Mouse (Mus musculus): Measurements from ENCODE around the gene Kdm4a. TPM values are rescaled to one million over a fixed set of nuclear protein-coding genes. Genes with fewer than 3 reads are reported as not detected.
A peak's percentile ranks its signal among the peaks of the same experiment; 100 is the strongest.

Kdm4a gene
- polyA plus RNA-seq, 1 experiment from 2014 or later = 61.5 TPM

DNA sequence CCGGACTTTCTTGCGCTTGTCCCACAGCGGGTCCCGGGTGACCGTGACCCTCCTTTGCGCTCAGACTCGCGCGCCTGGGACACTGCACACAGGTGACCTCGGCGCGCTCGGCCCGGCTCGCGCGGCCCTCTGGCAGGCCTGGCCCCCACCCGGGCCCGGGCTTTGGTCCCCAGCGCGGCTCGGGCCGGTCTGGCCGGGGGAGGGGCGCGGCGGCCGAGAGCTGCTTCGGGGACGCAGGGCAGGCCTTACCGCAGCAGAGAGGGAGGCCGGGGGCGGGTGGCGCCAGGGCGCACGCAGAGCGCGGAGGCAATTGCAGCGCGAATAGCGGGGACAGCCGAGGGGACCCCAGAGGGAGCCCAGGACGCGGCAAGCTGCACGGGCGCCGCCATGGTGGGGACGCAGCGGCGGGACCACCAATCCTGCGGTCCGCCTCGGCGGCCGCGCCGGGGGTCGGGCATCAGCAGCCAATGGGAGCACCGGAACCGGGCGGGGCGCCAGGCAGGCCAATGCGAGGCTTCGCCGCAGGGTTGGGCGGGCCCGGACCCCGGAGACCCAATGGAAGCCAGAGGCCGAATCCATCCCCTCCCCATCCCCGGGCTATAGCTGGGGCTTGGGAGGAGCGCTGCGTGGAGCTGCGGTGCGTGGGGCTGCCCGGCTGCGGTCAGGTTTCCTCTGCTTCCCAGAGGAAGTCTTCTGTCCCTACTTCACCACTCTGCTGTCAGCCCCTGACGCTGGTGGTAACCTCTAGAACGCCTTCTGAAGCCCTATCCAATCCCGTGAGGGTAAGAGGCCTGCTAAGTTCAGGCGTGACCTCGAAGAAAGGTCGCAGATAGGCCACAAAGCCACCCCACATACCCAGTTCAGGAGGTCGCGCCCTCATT lies 45.1 kb downstream of the Kdm4a start, which contains the start of gene St3gal3:
Gene St3gal3, minus strand, starts transcription at position 430 of the 881 bp plus-strand sequence.
- peak; percentile 99 for ATAC-seq
- peak within 1 kb of the TSS; percentile 81 for H3K4me2 ChIP-seq (ENCODE audit: low read length)
- WGBS = under 1% methylated on average over 68 of the region's 84 CpGs
- H3K27me3 ChIP-seq (replicated peaks; ENCODE audit: control insufficient read depth, insufficient read depth, low read length) = no peaks in the 10 kb centered on the region
- H3K36me3 ChIP-seq (ENCODE audit: control insufficient read depth, insufficient read depth) = peaks cover 14% of the 10 kb centered on the region
- peaks cover 10% of the 10 kb centered on the region for H3K4me1 ChIP-seq (replicated peaks; ENCODE audit: control insufficient read depth, insufficient read depth, low read length)
- H3K9ac ChIP-seq (replicated peaks; ENCODE audit: low read depth, low read length) = peak within 1 kb of the TSS; percentile 85
- H3K27ac ChIP-seq (ENCODE audit: low read length) = peak within 1 kb of the TSS; percentile 71
- H3K9me3 ChIP-seq (ENCODE audit: control insufficient read depth, low read length) = no peaks in the 10 kb centered on the region
- H3K4me3 ChIP-seq (replicated peaks; ENCODE audit: low read length) = peak within 1 kb of the TSS; percentile 93

DNA sequence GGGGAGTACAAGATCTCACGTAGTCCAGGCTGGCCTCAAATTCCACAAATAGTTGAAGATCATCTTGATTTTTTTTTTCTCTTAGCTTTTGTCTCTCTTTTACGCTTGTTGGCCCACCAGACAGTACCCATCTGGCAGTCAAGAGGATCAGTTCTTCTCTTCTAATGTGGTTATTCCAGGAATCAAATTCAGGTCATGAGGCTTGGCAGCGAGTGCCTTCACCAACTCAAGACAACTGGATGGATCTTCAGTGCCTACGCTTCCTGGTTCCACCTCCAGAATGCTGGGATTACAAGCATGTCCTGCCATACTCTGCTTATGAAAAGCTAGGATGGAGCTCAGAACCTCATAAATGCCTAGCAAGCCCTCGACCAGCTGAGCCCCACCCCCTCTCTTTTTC lies 48.5 kb downstream of the Kdm4a start:
- no peaks in the 10 kb centered on the region for H3K36me3 ChIP-seq (ENCODE audit: control insufficient read depth, insufficient read depth)
- no peaks in the 10 kb centered on the region for H3K27me3 ChIP-seq (replicated peaks; ENCODE audit: control insufficient read depth, insufficient read depth, low read length)
- no peaks in the 10 kb centered on the region for H3K9me3 ChIP-seq (ENCODE audit: control insufficient read depth, low read length)
- H3K4me2 ChIP-seq (ENCODE audit: low read length) = no peak overlapping the region
- H3K4me3 ChIP-seq (replicated peaks; ENCODE audit: low read length) = no peak overlapping the region
- H3K9ac ChIP-seq (replicated peaks; ENCODE audit: low read depth, low read length) = no peak overlapping the region
- WGBS = 92% methylated on average over 5 of the region's 5 CpGs
- H3K4me1 ChIP-seq (replicated peaks; ENCODE audit: control insufficient read depth, insufficient read depth, low read length) = peaks cover 10% of the 10 kb centered on the region
- H3K27ac ChIP-seq (ENCODE audit: low read length) = no peak overlapping the region
- no peak for ATAC-seq

DNA sequence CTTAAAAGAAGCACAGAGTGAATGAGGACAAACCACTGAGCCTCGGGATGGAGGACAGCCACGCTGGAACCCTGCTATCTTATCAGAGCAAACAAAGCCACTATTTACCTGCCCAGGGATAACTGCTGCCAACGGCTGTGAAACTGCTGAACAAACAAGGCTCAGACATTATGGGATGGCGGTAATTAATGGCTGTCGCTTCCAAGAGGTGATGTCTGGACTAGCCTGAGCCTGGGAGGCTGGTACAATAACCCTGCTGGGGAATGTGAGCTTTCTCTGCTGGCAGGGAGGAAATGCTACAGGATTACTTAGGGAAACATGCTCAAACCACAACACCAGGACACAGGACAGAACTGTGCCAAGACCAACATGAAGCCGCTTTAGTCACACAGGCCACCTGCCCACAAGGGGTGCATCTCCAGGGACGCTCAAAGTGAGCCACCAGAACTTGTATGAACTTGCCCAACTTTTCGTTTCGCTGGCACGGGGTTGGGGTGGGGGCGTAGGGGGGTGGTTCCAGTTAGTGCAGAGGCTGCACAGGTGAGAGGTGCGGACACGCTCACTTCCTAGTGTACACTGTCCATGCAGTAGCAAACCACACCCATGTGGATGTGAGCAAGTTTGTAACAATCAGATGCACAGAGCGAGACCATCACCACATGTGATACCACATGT lies 56.7 kb downstream of the Kdm4a start:
- 84% methylated on average over 14 of the region's 14 CpGs for WGBS
- Histone ChIP-seq H3K27me3 (replicated peaks; ENCODE audit: control insufficient read depth, insufficient read depth, low read length) (no peaks in the 10 kb centered on the region), H3K27ac (ENCODE audit: low read length) (no peak overlapping the region), H3K4me2 (ENCODE audit: low read length) (no peak overlapping the region), H3K4me1 (replicated peaks; ENCODE audit: control insufficient read depth, insufficient read depth, low read length) (0 out of 2 replicates have a peak, but pooled peaks cover 2% of the 10 kb centered on the region), H3K4me3 (replicated peaks; ENCODE audit: low read length) (no peak overlapping the region), H3K9me3 (ENCODE audit: control insufficient read depth, low read length) (no peaks in the 10 kb centered on the region), H3K9ac (replicated peaks; ENCODE audit: low read depth, low read length) (no peak overlapping the region), H3K36me3 (ENCODE audit: control insufficient read depth, insufficient read depth) (no peaks in the 10 kb centered on the region)
- ATAC-seq = no peak

DNA sequence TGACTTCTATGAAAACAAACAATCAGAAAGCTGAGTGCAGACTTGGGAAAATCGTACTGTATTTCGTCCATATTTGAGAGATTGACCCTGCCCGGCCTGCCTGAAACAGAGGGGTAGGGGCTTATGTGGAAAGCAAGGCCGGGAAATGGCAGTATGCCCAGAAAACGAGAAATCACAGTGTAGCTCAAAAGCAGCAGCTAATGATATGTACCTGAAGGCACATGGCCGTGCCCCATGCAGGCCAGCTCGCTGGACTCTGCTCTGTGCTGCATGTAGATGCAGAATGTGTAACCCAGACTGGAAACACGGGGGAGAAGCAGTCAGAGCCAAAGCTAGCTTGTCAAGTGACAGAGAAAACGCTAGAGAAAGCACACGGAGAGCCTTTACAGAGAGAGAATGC lies 57.8 kb downstream of the Kdm4a start:
- Histone ChIP-seq H3K4me1 (replicated peaks; ENCODE audit: control insufficient read depth, insufficient read depth, low read length) (0 out of 2 replicates have a peak, but pooled peaks cover 2% of the 10 kb centered on the region), H3K27ac (ENCODE audit: low read length) (no peak overlapping the region), H3K4me2 (ENCODE audit: low read length) (no peak overlapping the region)

DNA sequence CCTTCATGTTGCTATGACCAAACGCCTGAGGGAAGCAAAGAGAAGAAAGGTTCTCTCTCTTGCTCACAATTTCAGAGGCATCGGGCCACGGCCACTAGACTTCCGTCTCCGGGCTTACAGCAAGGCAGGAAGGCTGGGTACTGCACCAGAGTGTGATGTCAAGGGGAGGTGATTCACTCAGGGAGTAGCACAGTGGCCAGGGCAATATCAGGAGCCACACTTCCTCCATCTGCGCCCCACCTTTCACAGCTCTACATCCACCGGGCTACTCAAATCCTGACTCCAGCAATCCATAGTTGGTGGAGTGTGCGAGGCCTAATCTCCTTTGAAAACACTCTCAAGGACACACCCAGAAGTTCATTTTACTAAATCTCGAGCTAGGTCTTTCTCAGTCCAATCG lies 62.3 kb downstream of the Kdm4a start:
- Histone ChIP-seq H3K4me3 (replicated peaks; ENCODE audit: low read length) (no peak overlapping the region), H3K9ac (replicated peaks; ENCODE audit: low read depth, low read length) (no peak overlapping the region), H3K4me1 (replicated peaks; ENCODE audit: control insufficient read depth, insufficient read depth, low read length) (0 out of 2 replicates have a peak, but pooled peaks cover 2% of the 10 kb centered on the region), H3K27ac (ENCODE audit: low read length) (no peak overlapping the region), H3K36me3 (ENCODE audit: control insufficient read depth, insufficient read depth) (no peaks in the 10 kb centered on the region), H3K9me3 (ENCODE audit: control insufficient read depth, low read length) (no peaks in the 10 kb centered on the region), H3K4me2 (ENCODE audit: low read length) (no peak overlapping the region), H3K27me3 (replicated peaks; ENCODE audit: control insufficient read depth, insufficient read depth, low read length) (no peaks in the 10 kb centered on the region)
- 95% methylated on average over 10 of the region's 10 CpGs for WGBS
- no peak for ATAC-seq

More for the DNA sequence above, 57.8 kb downstream of the Kdm4a start:
- H3K4me3 ChIP-seq (replicated peaks; ENCODE audit: low read length) = no peak overlapping the region
- H3K36me3 ChIP-seq (ENCODE audit: control insufficient read depth, insufficient read depth) = no peaks in the 10 kb centered on the region
- H3K9ac ChIP-seq (replicated peaks; ENCODE audit: low read depth, low read length) = no peak overlapping the region
- WGBS = 60% methylated on average over 10 of the region's 10 CpGs
- no peaks in the 10 kb centered on the region for H3K9me3 ChIP-seq (ENCODE audit: control insufficient read depth, low read length)
- ATAC-seq = 0 out of 2 replicates have a peak, but pooled peaks have one; percentile 18
- H3K27me3 ChIP-seq (replicated peaks; ENCODE audit: control insufficient read depth, insufficient read depth, low read length) = no peaks in the 10 kb centered on the region

DNA sequence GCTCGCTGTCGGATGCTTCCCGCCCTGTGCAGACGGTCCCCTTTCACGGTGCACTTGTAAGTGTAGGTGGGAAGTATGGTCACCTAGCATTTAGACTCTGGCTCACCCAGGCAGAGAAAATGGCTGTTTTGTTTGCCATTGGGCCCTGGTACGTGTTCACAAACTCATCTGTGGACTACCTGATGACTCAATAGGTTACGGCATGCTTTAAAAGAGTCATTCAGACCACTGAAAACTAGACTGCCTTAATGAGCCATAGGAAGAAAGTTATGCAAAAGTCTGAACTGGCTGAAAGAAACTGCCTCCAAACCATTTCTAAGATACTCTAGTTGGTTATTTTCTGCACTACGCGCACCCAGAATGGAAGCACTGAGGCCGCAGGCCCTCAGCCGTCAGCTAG lies 63.7 kb downstream of the Kdm4a start:
- no peak overlapping the region for H3K27ac ChIP-seq (ENCODE audit: low read length)
- no peak for ATAC-seq
- WGBS = 89% methylated on average over 11 of the region's 11 CpGs
- no peaks in the 10 kb centered on the region for H3K4me1 ChIP-seq (replicated peaks; ENCODE audit: control insufficient read depth, insufficient read depth, low read length)
- no peaks in the 10 kb centered on the region for H3K9me3 ChIP-seq (ENCODE audit: control insufficient read depth, low read length)
- no peaks in the 10 kb centered on the region for H3K36me3 ChIP-seq (ENCODE audit: control insufficient read depth, insufficient read depth)
- H3K27me3 ChIP-seq (replicated peaks; ENCODE audit: control insufficient read depth, insufficient read depth, low read length) = no peaks in the 10 kb centered on the region
- no peak overlapping the region for H3K9ac ChIP-seq (replicated peaks; ENCODE audit: low read depth, low read length)
- no peak overlapping the region for H3K4me2 ChIP-seq (ENCODE audit: low read length)
- no peak overlapping the region for H3K4me3 ChIP-seq (replicated peaks; ENCODE audit: low read length)

DNA sequence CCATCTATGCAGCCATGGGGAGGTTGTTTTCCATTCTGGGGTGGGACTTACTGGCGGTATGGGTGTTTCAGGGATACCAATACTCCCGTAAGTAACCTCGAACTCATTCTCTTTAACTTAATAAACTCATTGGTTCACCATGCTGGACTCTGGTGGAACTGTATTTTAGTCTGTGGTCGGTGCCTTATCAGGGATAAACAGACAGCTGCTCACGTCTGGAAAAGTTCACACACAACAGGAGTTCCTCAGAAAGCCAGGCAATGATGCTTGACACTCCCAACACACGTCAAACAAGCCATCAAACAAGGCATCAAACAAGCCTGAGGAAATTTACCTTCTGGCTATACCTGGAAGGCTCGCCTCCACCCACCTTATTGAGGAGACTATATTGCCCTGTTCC lies 64.7 kb downstream of the Kdm4a start:
- no peak overlapping the region for H3K4me3 ChIP-seq (replicated peaks; ENCODE audit: low read length)
- H3K9ac ChIP-seq (replicated peaks; ENCODE audit: low read depth, low read length) = no peak overlapping the region
- H3K36me3 ChIP-seq (ENCODE audit: control insufficient read depth, insufficient read depth) = no peaks in the 10 kb centered on the region
- no peaks in the 10 kb centered on the region for H3K4me1 ChIP-seq (replicated peaks; ENCODE audit: control insufficient read depth, insufficient read depth, low read length)
- ATAC-seq = no peak
- no peaks in the 10 kb centered on the region for H3K27me3 ChIP-seq (replicated peaks; ENCODE audit: control insufficient read depth, insufficient read depth, low read length)
- WGBS = 96% methylated on average over 7 of the region's 7 CpGs
- no peak overlapping the region for H3K27ac ChIP-seq (ENCODE audit: low read length)
- H3K4me2 ChIP-seq (ENCODE audit: low read length) = no peak overlapping the region
- no peaks in the 10 kb centered on the region for H3K9me3 ChIP-seq (ENCODE audit: control insufficient read depth, low read length)

DNA sequence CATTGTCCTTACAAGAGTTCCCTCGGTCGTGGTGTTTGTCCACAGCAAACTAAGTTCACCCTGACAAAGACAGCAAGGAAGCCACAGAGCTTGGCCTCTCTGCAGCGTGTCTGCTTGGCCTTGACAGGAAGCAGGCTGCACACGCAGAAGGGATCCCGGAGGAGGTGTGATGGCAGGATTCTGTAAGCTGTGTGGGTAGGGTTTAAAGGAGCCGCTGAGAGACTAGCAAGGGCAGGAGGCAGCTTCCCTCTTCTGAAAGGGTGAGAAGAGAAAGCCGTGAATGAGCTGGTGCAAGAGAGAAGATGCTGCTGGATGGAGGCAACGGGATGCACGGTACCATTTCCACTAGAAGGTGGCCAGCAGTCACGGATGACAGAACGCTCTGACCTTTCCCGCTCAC lies 67.2 kb downstream of the Kdm4a start:
- Histone ChIP-seq H3K27ac (ENCODE audit: low read length) (no peak overlapping the region), H3K9me3 (ENCODE audit: control insufficient read depth, low read length) (no peaks in the 10 kb centered on the region), H3K9ac (replicated peaks; ENCODE audit: low read depth, low read length) (no peak overlapping the region), H3K36me3 (ENCODE audit: control insufficient read depth, insufficient read depth) (no peaks in the 10 kb centered on the region), H3K27me3 (replicated peaks; ENCODE audit: control insufficient read depth, insufficient read depth, low read length) (no peaks in the 10 kb centered on the region), H3K4me2 (ENCODE audit: low read length) (no peak overlapping the region), H3K4me1 (replicated peaks; ENCODE audit: control insufficient read depth, insufficient read depth, low read length) (no peaks in the 10 kb centered on the region), H3K4me3 (replicated peaks; ENCODE audit: low read length) (no peak overlapping the region)
- no peak for ATAC-seq
- 91% methylated on average over 12 of the region's 12 CpGs for WGBS

DNA sequence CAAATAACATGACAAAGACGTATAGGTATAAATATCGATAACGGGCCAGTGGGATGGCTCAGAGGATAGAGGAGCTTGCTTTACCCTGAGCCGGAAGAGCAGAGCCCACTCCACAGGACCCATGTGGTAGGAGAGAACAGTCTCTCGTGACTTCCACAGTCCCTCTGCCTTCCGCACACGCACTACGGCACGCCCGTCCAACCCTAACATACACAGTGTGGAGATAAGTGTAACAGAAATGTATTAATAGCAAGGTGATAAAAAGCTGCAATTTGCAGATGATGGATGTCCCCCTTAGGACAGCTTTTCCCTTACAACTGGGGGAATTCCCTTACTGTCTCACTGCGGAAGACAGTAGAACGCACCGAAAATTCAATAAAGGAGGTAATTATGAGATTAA lies 70.2 kb downstream of the Kdm4a start:
- H3K27me3 ChIP-seq (replicated peaks; ENCODE audit: control insufficient read depth, insufficient read depth, low read length) = no peaks in the 10 kb centered on the region
- no peaks in the 10 kb centered on the region for H3K4me1 ChIP-seq (replicated peaks; ENCODE audit: control insufficient read depth, insufficient read depth, low read length)
- H3K9me3 ChIP-seq (ENCODE audit: control insufficient read depth, low read length) = no peaks in the 10 kb centered on the region
- no peak overlapping the region for H3K9ac ChIP-seq (replicated peaks; ENCODE audit: low read depth, low read length)
- no peak overlapping the region for H3K4me3 ChIP-seq (replicated peaks; ENCODE audit: low read length)
- no peak for ATAC-seq
- 91% methylated on average over 13 of the region's 13 CpGs for WGBS
- no peak overlapping the region for H3K27ac ChIP-seq (ENCODE audit: low read length)
- no peak overlapping the region for H3K4me2 ChIP-seq (ENCODE audit: low read length)
- no peaks in the 10 kb centered on the region for H3K36me3 ChIP-seq (ENCODE audit: control insufficient read depth, insufficient read depth)
